Mouse (Mus musculus) E14TG2a.4 (cell line): ENCODE data around the gene Plcb3.

Source experiments
- H3K27me3 ChIP-seq: 2 replicates; pipeline ENCODE4 v1.6.1; 2014; ENCODE audit warnings: low read length, control low read depth; ENCODE audit not compliant: insufficient read depth
- H3K36me3 ChIP-seq: 2 replicates; pipeline ENCODE4 v1.6.1; 2014; ENCODE audit warnings: low read length, control low read depth; ENCODE audit not compliant: insufficient read depth
- H3K4me1 ChIP-seq: replicated peaks from 2 replicates; pipeline ENCODE4 v1.6.1; 2014; ENCODE audit warnings: low read depth, low read length, control low read depth
- H3K4me3 ChIP-seq: replicated peaks from 2 replicates; pipeline ENCODE4 v1.5.1; 2014; ENCODE audit warnings: mild to moderate bottlenecking, low read length
- H3K9me3 ChIP-seq: 2 replicates; pipeline ENCODE4 v1.6.1; 2014; ENCODE audit warnings: low read length, control low read depth
- CTCF ChIP-seq: conservative IDR thresholded peaks from 2 replicates; pipeline ENCODE4 v1.5.1; 2014; ENCODE audit warnings: low read length
- NANOG ChIP-seq: IDR thresholded peaks from 2 replicates; pipeline ENCODE4 v1.6.1; 2014; ENCODE audit warnings: borderline replicate concordance, low read length, mixed read lengths
- POU5F1 ChIP-seq: IDR thresholded peaks from 2 replicates; pipeline ENCODE4 v1.6.1; 2014; ENCODE audit warnings: low read length, borderline replicate concordance

Gene Plcb3

GRCm38 (mm10) chr19:6940396-6941351, 35.6 kb downstream of the Plcb3 start:
- TF ChIP-seq NANOG: no peak
- TF ChIP-seq CTCF: no peak
- TF ChIP-seq POU5F1: no peak
- Histone ChIP-seq H3K9me3 (no peaks in the 10 kb centered on the region), H3K4me3 (peak overlapping the region; percentile 95), H3K4me1 (peaks cover 38% of the 10 kb centered on the region), H3K36me3 (peaks cover 14% of the 10 kb centered on the region), H3K27me3 (peaks cover 7% of the 10 kb centered on the region)

GRCm38 (mm10) chr19:6939106-6940002, 36.9 kb downstream of the Plcb3 start:
- Histone ChIP-seq H3K4me1 (peaks cover 37% of the 10 kb centered on the region), H3K36me3 (peaks cover 4% of the 10 kb centered on the region; the same call in 1 of the 2 replicates), H3K9me3 (no peaks in the 10 kb centered on the region), H3K4me3 (no peak overlapping the region), H3K27me3 (peaks cover 20% of the 10 kb centered on the region)
- TF ChIP-seq POU5F1: no peak
- TF ChIP-seq CTCF: no peak
- no peak for TF ChIP-seq NANOG

GRCm38 (mm10) chr19:6937541-6938465, 38.5 kb downstream of the Plcb3 start:
- peaks cover 40% of the 10 kb centered on the region for H3K4me1 ChIP-seq
- H3K36me3 ChIP-seq: no peaks in the 10 kb centered on the region
- no peaks in the 10 kb centered on the region for H3K9me3 ChIP-seq
- TF ChIP-seq POU5F1: no peak
- TF ChIP-seq CTCF: no peak
- no peak for TF ChIP-seq NANOG
- H3K27me3 ChIP-seq: peaks cover 36% of the 10 kb centered on the region
- no peak overlapping the region for H3K4me3 ChIP-seq

GRCm38 (mm10) chr19:6936299-6936698, 40.0 kb downstream of the Plcb3 start:
- peaks cover 51% of the 10 kb centered on the region for H3K4me1 ChIP-seq
- no peaks in the 10 kb centered on the region for H3K36me3 ChIP-seq
- H3K27me3 ChIP-seq: peaks cover 43% of the 10 kb centered on the region
- peak; percentile 92 for TF ChIP-seq CTCF
- TF ChIP-seq NANOG: no peak
- no peak for TF ChIP-seq POU5F1
- no peak overlapping the region for H3K4me3 ChIP-seq
- H3K9me3 ChIP-seq: no peaks in the 10 kb centered on the region

- H3K27me3 ChIP-seq: peaks cover 45% of the 10 kb centered on the region
- H3K36me3 ChIP-seq: no peaks in the 10 kb centered on the region
- TF ChIP-seq NANOG (no peak), POU5F1 (no peak), CTCF (no peak)
- no peaks in the 10 kb centered on the region for H3K9me3 ChIP-seq
- H3K4me1 ChIP-seq: peaks cover 51% of the 10 kb centered on the region
- peak within 1 kb of the TSS; percentile 77 for H3K4me3 ChIP-seq
These were observed 41.9 kb downstream of the Plcb3 start, which contains the start of gene Kcnk4 for GRCm38 (mm10) chr19:6934195-6934977. Gene Kcnk4 (minus strand): TSS chr19:6934515.

GRCm38 (mm10) chr19:6933436-6934194, 42.7 kb downstream of the Plcb3 start:
- H3K4me3 ChIP-seq: peak overlapping the region; percentile 77
- TF ChIP-seq CTCF (no peak), NANOG (no peak), POU5F1 (no peak)

More at GRCm38 (mm10) chr19:6933436-6934194, 42.7 kb downstream of the Plcb3 start:
- peaks cover 56% of the 10 kb centered on the region for H3K4me1 ChIP-seq
- H3K9me3 ChIP-seq: no peaks in the 10 kb centered on the region
- H3K36me3 ChIP-seq: no peaks in the 10 kb centered on the region
- H3K27me3 ChIP-seq: peaks cover 48% of the 10 kb centered on the region
